Mouse (Mus musculus) kidney, embryonic 15.5 days (tissue): ENCODE data around the gene Wnt5b. TPM values are rescaled to one million over a fixed set of nuclear protein-coding genes. Genes with fewer than 3 reads are reported as not detected.
A peak's percentile ranks its signal among the peaks of the same experiment; 100 is the strongest.

Experiments used
- ATAC-seq: fragments of 200-750 bp; cut with Nextera tagmentation; replicated peaks from 2 replicates; pipeline ENCODE4 v1.8.0; 2017; ENCODE audit warnings: moderate TSS enrichment; ENCODE audit not compliant: low FRiP score
- H3K27ac ChIP-seq: fragments of 300-500 bp; sonication (generic); 2 replicates; pipeline ENCODE4 v1.5.1; 2015; ENCODE audit warnings: mild to moderate bottlenecking, inconsistent platforms
- H3K27me3 ChIP-seq: fragments of 300-500 bp; sonication (generic); 2 replicates; pipeline ENCODE4 v1.6.1; 2015; ENCODE audit warnings: inconsistent platforms
- H3K36me3 ChIP-seq: fragments of 300-500 bp; sonication (generic); 2 replicates; pipeline ENCODE4 v1.6.1; 2015; ENCODE audit warnings: inconsistent platforms
- H3K4me1 ChIP-seq: fragments of 300-500 bp; sonication (generic); 2 replicates; pipeline ENCODE4 v1.6.1; 2015; ENCODE audit warnings: inconsistent platforms
- H3K4me2 ChIP-seq: fragments of 300-500 bp; sonication (generic); 2 replicates; pipeline ENCODE4 v1.6.1; 2015; ENCODE audit warnings: moderate library complexity, mild to moderate bottlenecking, inconsistent platforms
- H3K4me3 ChIP-seq: fragments of 300-500 bp; sonication (generic); replicated peaks from 2 replicates; pipeline ENCODE4 v1.5.1; 2015; ENCODE audit warnings: mild to moderate bottlenecking, inconsistent platforms
- H3K9ac ChIP-seq: fragments of 300-500 bp; sonication (generic); 2 replicates; pipeline ENCODE4 v1.6.1; 2015; ENCODE audit warnings: mild to moderate bottlenecking, inconsistent platforms
- H3K9me3 ChIP-seq: fragments of 300-500 bp; sonication (generic); replicated peaks from 2 replicates; pipeline ENCODE4 v1.6.1; 2016; ENCODE audit warnings: inconsistent platforms
- WGBS: fragments of 180-500 bp; shearing (Covaris S2); methylation state at CpG from one replicate; pipeline ENCODE4 v1.1.7; 2015; ENCODE audit warnings: mixed read lengths; 5-methylcytosine and 5-hydroxymethylcytosine counted together
- polyA plus RNA-seq: library from polyadenylated mRNA; unstranded; fragments of >200 nt; fragmentation: Nextera tagmentation; extraction: Ambion mirVana; gene quantifications from 2 replicates; pipeline ENCODE4 v1.2.1, GENCODE M21; 2015

The Wnt5b gene
- polyA plus RNA-seq, 1 experiment from 2014 or later, result 11.5 TPM

DNA sequence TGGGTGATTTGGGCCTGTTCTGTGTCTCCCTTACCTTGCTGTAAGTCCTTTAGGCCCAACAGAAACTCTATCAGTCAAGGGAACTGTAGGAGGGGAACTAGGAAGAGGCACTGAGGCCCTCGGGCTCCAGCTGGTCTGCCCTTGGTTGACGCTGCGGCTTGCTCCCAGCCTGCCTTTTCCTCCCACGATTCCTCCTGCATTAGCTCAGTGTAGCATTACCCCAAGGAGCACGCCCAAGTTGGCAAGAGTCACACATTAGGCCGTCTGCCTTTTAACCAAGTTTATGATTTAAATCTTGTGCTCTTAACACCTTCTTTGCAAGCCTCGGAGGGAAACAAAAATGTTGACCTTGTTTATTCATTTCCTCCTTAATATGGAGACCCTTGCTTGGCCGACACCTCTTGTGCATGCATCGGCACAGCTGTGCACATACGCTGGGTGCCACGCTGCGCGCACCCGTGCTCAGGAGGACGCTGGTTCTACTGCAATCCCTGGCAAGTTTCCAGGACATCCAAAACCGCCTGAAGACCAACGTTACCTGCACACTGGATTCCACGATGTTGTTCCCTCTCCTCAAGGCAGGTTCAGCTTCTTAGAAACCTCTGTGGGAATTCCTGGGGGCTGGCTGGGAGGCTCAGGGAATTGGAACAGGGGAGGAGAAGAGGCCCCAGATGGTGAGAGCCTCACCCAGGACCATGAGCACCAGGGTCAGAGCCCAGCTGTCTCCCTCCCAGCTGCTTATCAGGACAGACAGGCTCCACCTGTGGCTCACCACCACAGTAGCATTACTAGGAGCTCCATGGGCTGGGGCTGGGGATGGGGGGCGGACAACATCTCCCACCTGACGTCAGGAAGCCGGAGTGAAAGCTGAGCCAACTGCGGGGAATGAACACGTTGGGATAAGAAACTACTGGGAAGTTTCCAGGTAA is 21.6 kb upstream of the Wnt5b start:
- no peaks in the 10 kb centered on the region for H3K27me3 ChIP-seq
- 36% methylated on average over 23 of the region's 23 CpGs for WGBS
- peak overlapping the region; percentile 57 for H3K27ac ChIP-seq
- peaks cover 46% of the 10 kb centered on the region for H3K4me1 ChIP-seq
- H3K4me3 ChIP-seq, result no peak overlapping the region
- H3K4me2 ChIP-seq, result peak overlapping the region; percentile 0; the same call in 1 of the 2 replicates
- ATAC-seq, result peak; percentile 68
- no peaks in the 10 kb centered on the region for H3K36me3 ChIP-seq
- H3K9ac ChIP-seq, result no peak overlapping the region
- no peaks in the 10 kb centered on the region for H3K9me3 ChIP-seq

DNA sequence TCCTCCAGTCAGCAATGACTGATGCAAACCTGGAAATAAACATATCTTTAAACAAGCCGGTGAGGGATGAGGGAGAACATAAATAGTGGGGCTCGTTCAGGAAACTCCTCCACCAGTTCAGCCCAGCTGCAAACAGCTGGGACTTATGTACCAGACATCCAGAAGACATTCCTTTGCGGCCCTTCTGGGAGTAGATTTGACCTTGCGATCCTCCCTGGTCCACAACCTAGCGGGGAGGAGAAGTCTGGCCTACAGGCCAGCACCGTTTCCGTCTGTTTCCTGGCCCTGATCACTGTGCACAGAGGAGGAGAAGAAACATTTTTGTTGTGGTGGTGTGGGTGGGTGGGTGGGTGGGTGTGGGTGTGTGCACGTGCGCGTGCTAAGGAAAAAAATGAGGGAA is 18.4 kb upstream of the Wnt5b start:
- no peaks in the 10 kb centered on the region for H3K27me3 ChIP-seq
- H3K4me1 ChIP-seq, result peaks cover 40% of the 10 kb centered on the region
- H3K9me3 ChIP-seq, result no peaks in the 10 kb centered on the region
- no peak overlapping the region for H3K4me3 ChIP-seq
- no peak overlapping the region for H3K9ac ChIP-seq
- peak; percentile 38 for ATAC-seq
- no peak overlapping the region; the same call in 1 of the 2 replicates for H3K27ac ChIP-seq
- H3K36me3 ChIP-seq, result no peaks in the 10 kb centered on the region
- H3K4me2 ChIP-seq, result no peak overlapping the region
- 36% methylated on average over 10 of the region's 10 CpGs for WGBS

DNA sequence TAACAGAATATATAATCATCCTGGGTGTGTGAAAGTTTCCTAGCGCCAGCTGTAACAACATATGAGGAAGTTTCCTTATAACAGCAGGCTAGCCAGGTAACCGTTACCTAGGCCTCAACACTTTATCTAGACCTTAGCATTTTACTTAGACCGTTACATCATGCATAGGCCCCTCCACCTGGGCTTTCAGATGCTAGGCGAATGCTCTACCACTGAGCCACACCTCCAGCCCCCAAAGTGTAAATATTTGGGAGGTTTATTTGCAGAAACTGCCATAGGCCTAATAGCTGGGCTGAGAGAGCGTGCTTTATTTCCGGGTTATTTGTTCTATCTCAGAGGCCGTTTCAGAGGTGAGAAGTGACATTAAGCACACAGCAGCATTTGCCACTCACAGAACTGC is 14.7 kb upstream of the Wnt5b start:
- H3K4me2 ChIP-seq, result no peak overlapping the region
- H3K9me3 ChIP-seq, result no peaks in the 10 kb centered on the region
- no peaks in the 10 kb centered on the region for H3K27me3 ChIP-seq
- peaks cover 16% of the 10 kb centered on the region for H3K4me1 ChIP-seq
- H3K36me3 ChIP-seq, result no peaks in the 10 kb centered on the region
- no peak overlapping the region for H3K9ac ChIP-seq
- H3K4me3 ChIP-seq, result no peak overlapping the region
- 62% methylated on average over 7 of the region's 7 CpGs for whole genome bisulfite sequencing
- H3K27ac ChIP-seq, result no peak overlapping the region
- ATAC-seq, result no peak

DNA sequence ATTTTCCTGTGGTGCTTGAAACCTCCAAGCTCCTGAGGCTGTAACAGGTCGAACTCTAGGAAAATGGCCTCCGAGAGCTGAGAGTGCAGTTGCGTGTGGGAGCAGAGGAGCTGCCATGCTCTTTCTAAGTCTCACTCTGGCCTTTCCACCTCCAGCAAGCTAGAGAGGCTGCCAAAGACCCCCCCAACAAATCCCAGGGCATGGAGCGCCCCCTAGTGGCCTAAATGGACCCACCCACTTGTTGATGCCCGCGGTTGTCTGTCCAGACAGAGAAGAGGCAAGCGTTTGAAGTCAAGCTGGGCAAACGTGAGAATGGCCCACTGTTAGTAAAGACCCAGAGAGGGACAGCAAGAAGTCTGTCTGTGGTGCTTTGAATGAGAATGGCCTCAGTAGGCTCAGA is 10.3 kb upstream of the Wnt5b start:
- no peaks in the 10 kb centered on the region for H3K9me3 ChIP-seq
- H3K4me2 ChIP-seq, result no peak overlapping the region
- H3K36me3 ChIP-seq, result no peaks in the 10 kb centered on the region
- no peak overlapping the region for H3K27ac ChIP-seq
- H3K4me3 ChIP-seq, result no peak overlapping the region
- H3K27me3 ChIP-seq, result no peaks in the 10 kb centered on the region
- H3K4me1 ChIP-seq, result no peaks in the 10 kb centered on the region
- ATAC-seq, result no peak
- WGBS, result 72% methylated on average over 8 of the region's 8 CpGs
- H3K9ac ChIP-seq, result no peak overlapping the region

DNA sequence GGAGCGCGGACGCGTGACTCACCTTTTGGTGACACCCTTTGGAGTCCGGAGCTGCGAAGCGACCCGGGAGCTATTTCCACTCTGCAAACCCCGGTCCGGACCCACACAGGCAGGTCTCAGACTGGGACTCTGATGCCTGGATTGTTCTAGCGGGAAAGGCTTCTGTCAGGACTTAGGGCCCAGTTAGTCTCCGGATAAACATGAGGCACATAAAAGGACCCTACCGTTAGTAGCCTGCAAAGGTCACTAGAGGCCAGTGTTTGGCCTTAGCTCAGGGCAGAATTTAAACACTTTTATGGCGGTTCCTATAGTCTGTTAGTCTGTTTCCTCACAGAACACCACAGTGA is 344 bp upstream of the Wnt5b start:
- 2% methylated on average over 14 of the region's 14 CpGs for WGBS
- Histone ChIP-seq H3K4me2 (peak overlapping the region; percentile 85), H3K9me3 (no peaks in the 10 kb centered on the region), H3K4me1 (peaks cover 15% of the 10 kb centered on the region; the same call in 1 of the 2 replicates), H3K27me3 (peaks cover 28% of the 10 kb centered on the region), H3K4me3 (peak overlapping the region; percentile 71), H3K36me3 (no peaks in the 10 kb centered on the region), H3K9ac (peak overlapping the region; percentile 72), H3K27ac (no peak overlapping the region)
- ATAC-seq, result peak; percentile 57

DNA sequence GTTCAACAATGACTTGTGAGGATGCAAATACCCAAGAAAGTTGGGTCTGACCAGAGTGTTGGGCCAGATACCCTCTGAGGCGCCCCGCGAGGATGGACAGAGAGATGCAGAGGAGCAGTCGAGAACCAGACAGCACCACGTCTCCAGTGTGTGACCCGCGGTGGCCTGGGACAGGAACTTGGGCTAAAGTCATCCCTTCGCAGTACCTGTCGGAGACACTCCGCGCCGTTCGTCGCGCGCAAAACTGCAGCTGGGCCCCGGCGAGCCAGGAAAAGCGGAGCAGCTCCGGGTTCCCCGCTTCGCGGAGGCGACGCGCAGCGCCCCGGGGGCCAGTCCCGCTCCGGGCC is 718 bp downstream of the Wnt5b start:
- Histone ChIP-seq H3K9ac (peak overlapping the region; percentile 72), H3K4me1 (peaks cover 15% of the 10 kb centered on the region; the same call in 1 of the 2 replicates), H3K9me3 (no peaks in the 10 kb centered on the region), H3K27me3 (peaks cover 28% of the 10 kb centered on the region), H3K4me3 (peak overlapping the region; percentile 71), H3K4me2 (peak overlapping the region; percentile 85), H3K36me3 (no peaks in the 10 kb centered on the region), H3K27ac (no peak overlapping the region)
- WGBS, result 1% methylated on average over 30 of the region's 30 CpGs
- ATAC-seq, result peak; percentile 23

DNA sequence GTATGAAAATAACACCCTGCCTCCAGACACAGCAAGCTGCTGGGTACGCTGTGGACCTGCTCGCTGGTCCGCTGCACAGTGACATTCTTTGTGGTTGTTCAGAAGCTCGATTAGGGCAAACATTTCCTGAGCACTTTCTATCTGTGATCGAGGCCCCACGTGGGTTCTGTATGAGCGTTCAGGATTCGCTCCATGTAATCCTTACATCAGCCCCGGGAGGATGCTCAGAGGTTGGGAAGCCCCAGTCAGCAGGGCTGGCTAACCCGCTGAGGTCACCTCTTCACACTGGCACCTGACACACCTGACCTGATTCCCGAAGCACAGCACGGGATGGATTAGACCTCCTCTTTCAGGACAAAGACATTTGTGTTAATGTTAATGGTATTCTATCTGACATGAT is 8.3 kb downstream of the Wnt5b start:
- H3K4me2 ChIP-seq, result no peak overlapping the region
- H3K4me3 ChIP-seq, result no peak overlapping the region
- WGBS, result 61% methylated on average over 12 of the region's 12 CpGs
- no peaks in the 10 kb centered on the region for H3K36me3 ChIP-seq
- H3K4me1 ChIP-seq, result peaks cover 24% of the 10 kb centered on the region
- 0 out of 2 replicates have a peak, but pooled peaks have one; percentile 23 for ATAC-seq
- no peak overlapping the region for H3K9ac ChIP-seq
- H3K27me3 ChIP-seq, result no peaks in the 10 kb centered on the region
- H3K9me3 ChIP-seq, result no peaks in the 10 kb centered on the region
- no peak overlapping the region for H3K27ac ChIP-seq

DNA sequence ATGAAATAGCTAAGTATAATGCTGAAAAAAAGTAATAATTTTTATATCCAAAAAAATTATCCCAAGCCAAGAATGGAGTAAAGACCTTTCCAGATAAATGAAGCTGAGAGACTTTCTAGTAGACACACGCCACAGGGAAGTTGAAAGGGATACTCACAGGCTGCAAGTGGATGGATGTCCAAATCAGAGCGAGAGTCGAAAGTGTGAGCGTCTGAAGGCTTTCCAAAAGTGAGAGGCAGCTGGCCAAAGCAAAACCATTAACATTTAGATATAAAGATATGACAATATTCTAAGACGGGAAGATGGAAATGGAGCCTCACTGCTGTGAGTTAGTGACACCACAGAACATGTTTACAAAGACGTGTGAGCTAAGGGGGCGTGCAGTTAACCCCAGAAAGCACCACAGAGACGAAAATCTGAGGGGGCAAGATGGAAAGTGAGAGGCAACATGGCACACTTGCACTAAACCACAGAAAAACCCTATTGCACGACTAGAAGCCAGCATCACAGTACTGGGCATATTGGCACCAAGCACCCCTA is 10.9 kb downstream of the Wnt5b start:
- H3K27me3 ChIP-seq, result no peaks in the 10 kb centered on the region
- H3K4me1 ChIP-seq, result peaks cover 30% of the 10 kb centered on the region
- H3K4me2 ChIP-seq, result no peak overlapping the region
- H3K9me3 ChIP-seq, result no peaks in the 10 kb centered on the region
- H3K4me3 ChIP-seq, result no peak overlapping the region
- H3K36me3 ChIP-seq, result no peaks in the 10 kb centered on the region
- H3K27ac ChIP-seq, result no peak overlapping the region
- H3K9ac ChIP-seq, result no peak overlapping the region
- WGBS, result 70% methylated on average over 9 of the region's 9 CpGs
- no peak for ATAC-seq

DNA sequence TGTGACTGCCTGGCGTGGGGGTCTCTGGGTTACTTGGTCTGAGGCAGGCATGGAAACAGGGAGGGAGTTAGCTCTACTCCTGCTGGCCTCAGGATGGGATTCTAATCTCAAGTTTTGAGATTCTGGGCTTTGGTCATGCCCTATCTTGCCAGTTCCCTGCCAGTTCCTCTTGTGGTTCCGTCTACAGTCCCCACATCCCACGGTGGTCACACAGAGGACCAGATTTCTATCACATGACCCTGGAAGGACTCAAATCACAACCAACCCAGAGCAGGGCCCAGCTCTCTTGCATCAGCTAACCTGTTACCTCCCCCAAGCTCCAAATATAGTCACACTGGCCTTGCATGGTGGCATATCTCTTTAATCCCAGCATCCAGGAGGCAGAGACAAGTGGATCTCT is 14.5 kb downstream of the Wnt5b start:
- no peak overlapping the region for H3K4me2 ChIP-seq
- H3K4me1 ChIP-seq, result peaks cover 16% of the 10 kb centered on the region; the same call in 1 of the 2 replicates
- no peaks in the 10 kb centered on the region for H3K27me3 ChIP-seq
- H3K9ac ChIP-seq, result no peak overlapping the region
- ATAC-seq, result no peak
- no peak overlapping the region for H3K4me3 ChIP-seq
- WGBS, result 67% methylated on average over 3 of the region's 3 CpGs
- H3K27ac ChIP-seq, result no peak overlapping the region
- H3K36me3 ChIP-seq, result no peaks in the 10 kb centered on the region
- no peaks in the 10 kb centered on the region for H3K9me3 ChIP-seq

DNA sequence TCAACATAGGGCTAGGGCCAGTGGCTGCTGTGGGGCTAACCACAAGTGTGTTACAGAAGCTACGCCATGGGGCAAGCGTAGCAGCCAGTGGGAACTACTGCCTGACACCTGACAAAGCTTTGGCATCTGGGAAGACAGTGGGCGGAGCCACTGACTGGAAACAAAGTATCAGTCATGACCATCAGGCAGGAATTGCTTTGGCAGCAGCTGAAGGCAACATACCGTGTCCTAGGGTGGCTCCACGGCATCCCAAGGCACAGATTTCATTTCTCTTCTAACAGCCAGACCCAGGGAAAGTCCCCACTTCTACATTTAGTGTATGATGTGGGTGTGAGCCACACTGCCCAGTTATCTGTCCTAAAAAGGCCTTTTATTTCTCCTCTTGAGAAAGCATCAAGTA is 17.6 kb downstream of the Wnt5b start:
- H3K27ac ChIP-seq, result no peak overlapping the region
- peaks cover 21% of the 10 kb centered on the region; the same call in 1 of the 2 replicates for H3K4me1 ChIP-seq
- no peak overlapping the region for H3K4me3 ChIP-seq
- WGBS, result 67% methylated on average over 5 of the region's 5 CpGs
- no peaks in the 10 kb centered on the region for H3K9me3 ChIP-seq
- no peak overlapping the region for H3K4me2 ChIP-seq
- ATAC-seq, result 0 out of 2 replicates have a peak, but pooled peaks have one; percentile 36
- H3K27me3 ChIP-seq, result no peaks in the 10 kb centered on the region
- no peak overlapping the region for H3K9ac ChIP-seq
- no peaks in the 10 kb centered on the region for H3K36me3 ChIP-seq

DNA sequence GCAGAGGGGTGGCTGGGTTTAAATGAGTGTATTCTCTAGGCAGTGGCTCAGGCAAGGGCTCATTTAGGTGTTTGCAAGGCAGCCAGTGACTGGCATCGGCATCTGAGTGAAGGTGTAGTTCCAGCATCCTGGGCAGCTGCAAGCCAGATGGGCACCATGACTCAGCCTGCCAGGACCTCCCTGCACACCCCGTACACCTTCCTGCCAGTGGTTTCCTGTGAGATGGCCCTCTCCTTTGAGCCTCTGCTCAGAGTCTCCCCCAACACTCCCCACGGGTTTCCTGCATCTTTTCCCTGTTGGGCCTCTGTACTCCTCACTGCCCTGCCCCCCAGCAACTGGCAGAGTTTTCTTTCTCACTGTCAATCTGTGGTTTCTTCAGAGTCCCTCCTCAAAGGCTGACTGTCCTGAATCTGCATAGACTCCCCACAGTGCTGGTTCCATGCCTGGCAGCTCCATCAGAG is 22.2 kb downstream of the Wnt5b start:
- Histone ChIP-seq H3K27ac (no peak overlapping the region), H3K36me3 (no peaks in the 10 kb centered on the region), H3K4me2 (no peak overlapping the region), H3K4me1 (peaks cover 11% of the 10 kb centered on the region; the same call in 1 of the 2 replicates), H3K4me3 (no peak overlapping the region), H3K9me3 (no peaks in the 10 kb centered on the region), H3K27me3 (no peaks in the 10 kb centered on the region), H3K9ac (no peak overlapping the region)
- WGBS, result 41% methylated on average over 3 of the region's 3 CpGs
- no peak for ATAC-seq

DNA sequence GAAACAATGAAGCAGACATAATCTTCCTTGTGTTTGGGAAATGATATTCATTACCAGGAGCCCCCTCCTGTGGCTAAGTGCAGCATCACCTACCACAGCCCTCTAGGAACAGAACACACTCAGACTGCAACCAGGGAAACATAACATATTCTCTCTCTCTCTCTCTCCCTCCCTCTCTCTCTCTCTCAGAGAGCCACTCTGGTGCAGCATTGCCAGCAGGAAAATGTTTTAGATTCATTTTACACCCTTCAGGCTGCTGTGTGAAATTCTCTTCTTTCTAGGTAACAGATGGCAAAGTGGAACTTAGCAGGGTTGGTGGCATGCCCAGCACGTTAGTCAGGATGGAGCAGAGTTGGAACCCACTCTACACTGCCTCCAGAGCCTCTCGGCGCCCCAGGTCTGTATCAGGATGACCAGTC is 22.7 kb downstream of the Wnt5b start:
- WGBS, result 76% methylated on average over 3 of the region's 3 CpGs
- no peak overlapping the region for H3K4me2 ChIP-seq
- no peak for ATAC-seq

More for the DNA sequence above, 22.7 kb downstream of the Wnt5b start:
- no peaks in the 10 kb centered on the region for H3K9me3 ChIP-seq
- H3K9ac ChIP-seq, result no peak overlapping the region
- no peaks in the 10 kb centered on the region for H3K27me3 ChIP-seq
- no peak overlapping the region for H3K27ac ChIP-seq
- H3K4me3 ChIP-seq, result no peak overlapping the region
- no peaks in the 10 kb centered on the region for H3K36me3 ChIP-seq
- peaks cover 7% of the 10 kb centered on the region; the same call in 1 of the 2 replicates for H3K4me1 ChIP-seq
